Mouse (Mus musculus): Measurements from ENCODE around the gene Ess2.

GRCm38 (mm10) chr16:17882196-17882595, 29.0 kb downstream of the Ess2 start:
- TF ChIP-seq CTCF (IDR thresholded peaks at IDR 0.05; ENCODE audit: low read depth, low read length) = no peak
- no peak for TF ChIP-seq POLR2A (IDR thresholded peaks at IDR 0.05; ENCODE audit: extremely low read depth, insufficient read depth, low read length)

Measured in liver, adult 2 months (tissue).